8 mouse cellular contexts compared by ENCODE assay signal in the genomic region with DNA sequence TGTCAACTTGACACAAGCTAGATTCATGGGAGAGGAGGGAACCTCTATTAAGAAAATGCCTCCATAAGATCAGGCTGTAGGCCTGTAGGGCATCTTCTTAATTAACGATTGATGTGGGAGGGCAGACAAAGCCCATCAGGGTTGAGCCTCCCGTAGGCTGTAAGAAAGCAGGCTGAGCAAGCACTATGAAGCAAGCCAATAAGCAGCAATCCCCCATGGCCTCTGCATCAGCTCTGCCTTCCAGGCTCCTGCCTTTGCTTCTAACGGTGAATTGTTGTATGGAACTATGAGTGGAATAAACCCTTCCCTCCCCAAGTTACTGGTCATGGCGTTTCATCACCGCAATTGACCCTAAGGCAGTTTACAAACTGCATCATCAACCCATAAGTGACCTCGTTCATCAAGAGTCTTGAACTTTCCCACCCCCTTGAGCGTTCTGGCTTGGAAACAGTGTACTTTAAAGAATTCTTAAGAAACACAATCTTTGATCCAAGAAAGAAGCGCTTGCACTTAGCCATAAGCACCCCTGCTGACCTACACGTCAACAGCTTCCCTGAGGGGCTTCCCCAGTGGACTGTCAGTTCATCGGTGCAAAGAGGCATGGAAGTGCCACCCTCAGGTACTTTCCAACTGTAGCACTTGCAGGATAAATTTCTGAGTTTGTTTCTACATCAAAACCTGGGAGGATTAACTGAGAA. TPM values are rescaled to one million over a fixed set of nuclear protein-coding genes. Genes with fewer than 3 reads are reported as not detected.
A peak's percentile ranks its signal among the peaks of the same experiment; 100 is the strongest.
DNase-seq lines count a peak whose midpoint lies in the region; ATAC-seq and TF ChIP-seq lines count a peak whose summit lies in the region.

No protein-coding gene starts in this region.

- no peak for TF ChIP-seq POLR2A in liver, adult 2 months (IDR thresholded peaks at IDR 0.05; ENCODE audit: extremely low read depth, insufficient read depth, low read length)

- peak overlapping the region; percentile 90 for H3K27ac ChIP-seq in liver, adult 2 months (replicated peaks; ENCODE audit: insufficient read depth, low read depth, low read length)
- H3K27ac ChIP-seq in embryonic facial prominence, embryonic 12.5 days = peak overlapping the region; percentile 91
- peak overlapping the region; percentile 94 for H3K27ac ChIP-seq in kidney, postnatal 0 days
- H3K27ac ChIP-seq in midbrain, embryonic 14.5 days (replicated peaks; ENCODE audit: low read depth, low read length) = peak overlapping the region; percentile 91

- H3K9me3 ChIP-seq in embryonic facial prominence, embryonic 12.5 days = no peaks in the 10 kb centered on the region
- no peaks in the 10 kb centered on the region for H3K9me3 ChIP-seq in kidney, postnatal 0 days (replicated peaks; ENCODE audit: low read length)
- H3K9me3 ChIP-seq in midbrain, embryonic 14.5 days (ENCODE audit: control insufficient read depth, low read length) = no peaks in the 10 kb centered on the region

- no peaks in the 10 kb centered on the region; the same call in 1 of the 2 replicates for H3K79me2 ChIP-seq in liver, adult 2 months (ENCODE audit: control insufficient read depth, insufficient read depth, low read length)

- no peak for ATAC-seq in embryonic facial prominence, embryonic 12.5 days (ENCODE audit: insufficient number of reproducible peaks, insufficient read depth, low FRiP score, low TSS enrichment)
- ATAC-seq in kidney, postnatal 0 days (replicated peaks; ENCODE audit: low FRiP score, low read depth) = no peak
- no peak for ATAC-seq in midbrain, embryonic 14.5 days (ENCODE audit: low FRiP score, low TSS enrichment)

- H3K4me2 ChIP-seq in embryonic facial prominence, embryonic 12.5 days (replicated peaks) = peak overlapping the region; percentile 60
- H3K4me2 ChIP-seq in kidney, postnatal 0 days (ENCODE audit: low read length) = peak overlapping the region; percentile 65
- peak overlapping the region; percentile 69 for H3K4me2 ChIP-seq in midbrain, embryonic 14.5 days (ENCODE audit: low read length)

- no peaks in the 10 kb centered on the region for H3K36me3 ChIP-seq in liver, adult 2 months (ENCODE audit: control insufficient read depth, insufficient read depth, low read length)
- H3K36me3 ChIP-seq in embryonic facial prominence, embryonic 12.5 days = no peaks in the 10 kb centered on the region
- H3K36me3 ChIP-seq in kidney, postnatal 0 days (ENCODE audit: insufficient read depth, low read length) = no peaks in the 10 kb centered on the region
- H3K36me3 ChIP-seq in midbrain, embryonic 14.5 days (ENCODE audit: control insufficient read depth, insufficient read depth, low read length) = no peaks in the 10 kb centered on the region

- peak overlapping the region; percentile 69; the same call in 1 of the 2 replicates for H3K4me3 ChIP-seq in liver, adult 2 months (ENCODE audit: insufficient read depth, low read depth, low read length)
- peak overlapping the region; percentile 57 for H3K4me3 ChIP-seq in embryonic facial prominence, embryonic 12.5 days
- H3K4me3 ChIP-seq in kidney, postnatal 0 days (replicated peaks; ENCODE audit: low read depth, low read length) = peak overlapping the region; percentile 54
- peak overlapping the region; percentile 64 for H3K4me3 ChIP-seq in midbrain, embryonic 14.5 days (replicated peaks; ENCODE audit: low read depth, low read length)

- H3K4me1 ChIP-seq in liver, adult 2 months (ENCODE audit: control insufficient read depth, insufficient read depth, low read length) = peaks cover 13% of the 10 kb centered on the region
- peaks cover 7% of the 10 kb centered on the region for H3K4me1 ChIP-seq in embryonic facial prominence, embryonic 12.5 days
- peaks cover 12% of the 10 kb centered on the region; the same call in 1 of the 2 replicates for H3K4me1 ChIP-seq in kidney, postnatal 0 days (replicated peaks; ENCODE audit: insufficient read depth, low read length)
- H3K4me1 ChIP-seq in midbrain, embryonic 14.5 days (ENCODE audit: control insufficient read depth, insufficient read depth, low read length) = peaks cover 18% of the 10 kb centered on the region

- TF ChIP-seq CTCF in liver, adult 2 months (IDR thresholded peaks at IDR 0.05; ENCODE audit: low read depth, low read length) = no peak
- TF ChIP-seq CTCF in kidney, postnatal 0 days (IDR thresholded peaks at IDR 0.05; ENCODE audit: low read depth) = no peak

- no peaks in the 10 kb centered on the region for H3K27me3 ChIP-seq in liver, adult 2 months (ENCODE audit: control insufficient read depth, insufficient read depth, low read length)
- H3K27me3 ChIP-seq in embryonic facial prominence, embryonic 12.5 days = no peaks in the 10 kb centered on the region
- no peaks in the 10 kb centered on the region for H3K27me3 ChIP-seq in kidney, postnatal 0 days (ENCODE audit: insufficient read depth, low read length)
- no peaks in the 10 kb centered on the region for H3K27me3 ChIP-seq in midbrain, embryonic 14.5 days (ENCODE audit: control insufficient read depth, insufficient read depth, low read length)

- no peak for DNase-seq in liver, adult 2 months (ENCODE audit: extremely low read depth, low read depth, low spot score)
- DNase-seq in liver = no peak
- peak; percentile 59 for DNase-seq in kidney, postnatal 0 days (ENCODE audit: low spot score)
- peak; percentile 19 for DNase-seq in midbrain, embryonic 14.5 days
- DNase-seq in ovary, postnatal 36 days (ENCODE audit: low spot score) = no peak
- DNase-seq in layer of hippocampus, postnatal 14 days (ENCODE audit: low spot score in 2 of 2) = no peak
- DNase-seq in left cerebral cortex, adult 9 months (ENCODE audit: low spot score in 2 of 2) = no peak

- WGBS in liver, adult 2 months = 43% methylated on average over 10 of the region's 10 CpGs
- WGBS in embryonic facial prominence, embryonic 12.5 days = 12% methylated on average over 10 of the region's 10 CpGs
- 13% methylated on average over 10 of the region's 10 CpGs for WGBS in kidney, postnatal 0 days
- 10% methylated on average over 10 of the region's 10 CpGs for WGBS in midbrain, embryonic 14.5 days

- H3K9ac ChIP-seq in liver, adult 2 months (ENCODE audit: low read depth, low read length) = peak overlapping the region; percentile 74; the same call in 1 of the 2 replicates
- H3K9ac ChIP-seq in embryonic facial prominence, embryonic 12.5 days = peak overlapping the region; percentile 70; the same call in 1 of the 2 replicates
- H3K9ac ChIP-seq in kidney, postnatal 0 days (ENCODE audit: low read depth, low read length) = 0 out of 2 replicates have a peak overlapping the region, but pooled peaks have one; percentile 0
- H3K9ac ChIP-seq in midbrain, embryonic 14.5 days (replicated peaks; ENCODE audit: low read length) = peak overlapping the region; percentile 70

RNA-seq across cellular contexts. Expression of gene Elovl5, which starts 7.4 kb away (rescaled TPM):
- total RNA-seq in liver, adult 2 months (2014; rRNA removed) = 228 and 280 TPM in 2 replicates
- polyA plus RNA-seq in liver, adult 2 months (2012; rRNA removed) = 234 and 322 TPM in 2 replicates
- polyA plus RNA-seq in embryonic facial prominence, embryonic 12.5 days (2016; fragmentation: Nextera tagmentation; extraction: Ambion mirVana) = 74.7 and 76.7 TPM in 2 replicates
- polyA plus RNA-seq in kidney, postnatal 0 days (2015; fragmentation: Nextera tagmentation; extraction: Ambion mirVana) = 60.5 and 68.4 TPM in 2 replicates
- polyA plus RNA-seq in midbrain, embryonic 14.5 days (2014; fragmentation: Nextera tagmentation; extraction: Ambion mirVana) = 58.5 and 71.4 TPM in 2 replicates
- total RNA-seq in layer of hippocampus, postnatal 14 days (2021) = 10 to 100 TPM; 89.1 to 89.5 TPM

Comparison
In these comparisons a context has a peak if more than half of its experiments do, and no peak if none do; other contexts are left out.
1. DNase-seq: peak in kidney, postnatal 0 days (single experiment) and midbrain, embryonic 14.5 days (single experiment); none in liver, adult 2 months (single experiment), liver (single experiment), ovary, postnatal 36 days (single experiment), layer of hippocampus, postnatal 14 days (0 of 2) and left cerebral cortex, adult 9 months (0 of 2).
2. H3K9ac ChIP-seq: peak in every context shown above with its lines; median percentile 74 in liver, adult 2 months; 70 in embryonic facial prominence, embryonic 12.5 days; 70 in midbrain, embryonic 14.5 days; 0 in kidney, postnatal 0 days.
3. Peak in every context shown above with its lines, with median percentiles within 50 percentile points of each other: H3K27ac ChIP-seq, H3K4me3 ChIP-seq and H3K4me2 ChIP-seq.